Mouse (Mus musculus): Measurements from ENCODE around the gene Gm20075. TPM values are rescaled to one million over a fixed set of nuclear protein-coding genes. Genes with fewer than 3 reads are reported as not detected.
A peak's percentile ranks its signal among the peaks of the same experiment; 100 is the strongest.

Gene Gm20075
- polyA plus RNA-seq, 1 experiment from 2014 or later = 37.8 TPM

DNA sequence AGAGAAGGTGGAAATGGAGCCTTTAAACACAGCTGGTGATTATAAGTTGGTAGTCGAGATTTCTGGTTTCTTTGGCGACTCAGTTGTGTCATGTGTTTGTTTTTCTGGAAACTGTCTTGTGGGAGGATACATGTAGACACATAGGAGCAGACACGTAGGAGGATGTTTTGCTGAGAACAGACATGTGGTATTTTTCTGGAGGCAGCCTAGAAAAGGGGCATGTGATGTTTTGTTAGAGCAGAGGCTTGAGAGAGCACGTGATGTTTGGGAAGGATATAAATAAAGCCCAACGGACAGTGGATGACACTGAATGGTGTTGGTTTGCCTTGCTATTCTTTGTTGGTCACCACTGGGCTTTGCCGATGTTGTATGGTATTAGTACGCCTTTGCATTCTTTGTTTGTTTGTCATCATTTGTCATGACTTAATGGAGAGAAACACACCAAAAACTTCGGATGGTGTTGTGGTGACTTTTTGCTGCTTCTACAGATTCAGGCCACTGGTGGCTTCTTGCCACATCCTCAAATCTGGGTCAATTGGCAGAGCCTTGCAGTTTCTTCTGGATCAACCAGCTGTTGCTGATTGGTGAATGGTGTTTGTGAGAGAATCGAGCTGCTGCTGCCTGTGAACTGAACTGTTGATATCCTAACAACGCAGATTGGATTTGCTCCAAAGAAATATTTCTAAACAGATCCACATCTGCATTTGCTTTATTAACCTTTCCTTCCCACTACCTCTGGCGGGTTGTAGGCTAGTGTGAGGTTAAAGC, 40.7 kb downstream of the Gm20075 start:
- Histone ChIP-seq H3K36me3 (no peaks in the 10 kb centered on the region), H3K9me3 (no peaks in the 10 kb centered on the region), H3K27me3 (ENCODE audit: insufficient read depth, poor library complexity, severe bottlenecking) (no peaks in the 10 kb centered on the region), H3K27ac (no peak overlapping the region), H3K4me1 (replicated peaks) (peaks cover 4% of the 10 kb centered on the region; the same call in 1 of the 2 replicates), H3K4me3 (no peak overlapping the region)
- WGBS = 84% methylated on average over 11 of the region's 11 CpGs
- DNase-seq (ENCODE audit: low spot score) = no peak

DNA sequence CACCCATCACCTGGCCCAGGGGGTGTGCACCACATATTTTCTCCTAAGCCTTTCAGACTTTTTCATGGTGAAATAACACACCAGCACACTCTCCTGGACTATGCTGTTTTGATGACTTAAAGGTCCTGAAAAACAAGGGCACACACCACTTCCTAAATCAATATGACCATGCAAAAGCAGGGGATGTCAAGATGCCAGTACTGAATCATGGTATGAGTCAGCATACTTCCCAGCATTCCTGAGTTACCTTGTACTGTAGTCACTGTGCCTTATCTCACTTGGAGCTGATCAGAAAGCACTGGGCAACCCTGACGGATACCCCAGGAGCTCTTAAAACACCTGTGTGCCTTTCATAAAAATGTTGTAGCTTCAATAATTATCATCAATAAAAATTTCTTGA, 41.6 kb downstream of the Gm20075 start:
- Histone ChIP-seq H3K9me3 (no peaks in the 10 kb centered on the region), H3K36me3 (no peaks in the 10 kb centered on the region), H3K4me3 (no peak overlapping the region), H3K27me3 (ENCODE audit: insufficient read depth, poor library complexity, severe bottlenecking) (no peaks in the 10 kb centered on the region), H3K4me1 (replicated peaks) (no peaks in the 10 kb centered on the region), H3K27ac (no peak overlapping the region)
- 89% methylated on average over 1 of the region's 1 CpGs for WGBS
- DNase-seq (ENCODE audit: low spot score) = no peak

DNA sequence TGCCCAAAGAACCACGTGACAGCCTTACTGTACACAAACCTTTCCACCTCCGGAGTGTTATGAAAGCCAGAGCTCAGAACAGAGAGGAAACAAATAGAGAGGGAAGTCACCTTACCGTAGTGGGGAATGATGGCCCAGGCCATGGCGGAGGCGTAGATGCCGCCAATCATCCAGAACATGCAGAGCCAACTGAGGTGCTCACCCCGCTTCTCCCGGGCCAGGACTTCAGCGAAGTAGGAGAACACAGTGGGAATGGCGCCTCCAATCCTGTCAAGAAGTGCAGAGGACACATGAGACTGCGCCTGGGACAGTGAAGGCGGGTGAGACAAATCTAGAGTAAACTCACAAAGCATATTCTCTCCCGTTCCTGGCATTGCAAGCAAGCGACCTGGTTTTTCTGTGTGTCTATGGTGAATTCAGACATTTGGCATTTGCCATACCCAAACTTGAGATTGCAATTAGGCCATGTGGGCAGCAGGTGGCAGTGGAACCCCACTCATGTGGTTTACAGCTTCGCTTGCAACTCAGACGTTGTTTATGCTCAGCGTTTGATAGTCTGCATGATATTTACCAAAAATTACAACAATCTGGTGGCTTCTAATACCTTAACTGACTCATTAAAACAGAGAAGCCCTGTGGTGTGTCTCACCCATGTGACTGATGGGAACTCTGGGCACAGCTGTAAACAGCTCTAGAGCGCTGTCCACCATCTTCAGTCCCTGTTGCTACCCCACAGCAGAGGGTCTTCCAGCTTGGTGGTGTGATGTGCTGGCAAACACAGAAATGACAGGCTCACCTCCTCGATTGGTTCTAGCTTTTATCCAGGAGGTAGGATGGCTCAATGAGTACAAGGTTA, 50.6 kb downstream of the Gm20075 start:
- WGBS = 63% methylated on average over 19 of the region's 19 CpGs
- Histone ChIP-seq H3K4me1 (replicated peaks) (no peaks in the 10 kb centered on the region), H3K9me3 (no peaks in the 10 kb centered on the region), H3K4me3 (no peak overlapping the region), H3K27me3 (ENCODE audit: insufficient read depth, poor library complexity, severe bottlenecking) (no peaks in the 10 kb centered on the region), H3K36me3 (no peaks in the 10 kb centered on the region), H3K27ac (no peak overlapping the region)
- DNase-seq (ENCODE audit: low spot score) = peak; percentile 66

Other genes with a start within 250 kb of the Gm20075 start
- 10.5 and 12.1 TPM in 2 replicates for gene Iqgap2, start 189.5 kb downstream of the Gm20075 start, polyA plus RNA-seq (2016; fragmentation: Nextera tagmentation; extraction: Ambion mirVana)
- not detected in 2 replicates for gene Gm17190, start 678 bp upstream of the Gm20075 start, polyA plus RNA-seq (2016; fragmentation: Nextera tagmentation; extraction: Ambion mirVana)
- 1.0 and 2.4 TPM in 2 replicates for gene Sv2c, start 51.2 kb upstream of the Gm20075 start, polyA plus RNA-seq (2016; fragmentation: Nextera tagmentation; extraction: Ambion mirVana)

Data from hindbrain, embryonic 10.5 days (tissue).